Mouse (Mus musculus): Measurements from ENCODE around the gene Gm20388. TPM values are rescaled to one million over a fixed set of nuclear protein-coding genes. Genes with fewer than 3 reads are reported as not detected.

The Gm20388 gene
- total RNA-seq, 2 experiments from 2014 or later, result 10.7 TPM; not detected in 1

- DNase-seq (ENCODE audit: low spot score in 2 of 2), result no peak
Observed at GRCm38 (mm10) chr8:122426145-122426544, 2515.5 kb downstream of the Gm20388 start.

- DNase-seq (ENCODE audit: low spot score in 2 of 2), result no peak
Observed at GRCm38 (mm10) chr8:122427607-122428006, 2517.0 kb downstream of the Gm20388 start.

- no peak for DNase-seq (ENCODE audit: low spot score in 2 of 2)
Observed at GRCm38 (mm10) chr8:122428163-122428562, 2517.5 kb downstream of the Gm20388 start.

GRCm38 (mm10) chr8:122430058-122430636, 2519.5 kb downstream of the Gm20388 start:
- DNase-seq (ENCODE audit: low spot score in 2 of 2), result no peak

GRCm38 (mm10) chr8:122430646-122431045, 2520.0 kb downstream of the Gm20388 start:
- DNase-seq (ENCODE audit: low spot score in 2 of 2), result no peak

- DNase-seq (ENCODE audit: low spot score in 2 of 2), result no peak
Observed at GRCm38 (mm10) chr8:122431694-122432442, 2521.2 kb downstream of the Gm20388 start.

- DNase-seq (ENCODE audit: low spot score in 2 of 2), result no peak
Observed at GRCm38 (mm10) chr8:122432443-122433268, 2522.0 kb downstream of the Gm20388 start, which contains the start of gene Cyba. TSS of gene Cyba (minus strand) at chr8:122432930.

GRCm38 (mm10) chr8:122433269-122433905, 2522.7 kb downstream of the Gm20388 start:
- no peak for DNase-seq (ENCODE audit: low spot score in 2 of 2)

GRCm38 (mm10) chr8:122435375-122435774, 2524.7 kb downstream of the Gm20388 start:
- DNase-seq (ENCODE audit: low spot score in 2 of 2), result no peak

- no peak for DNase-seq (ENCODE audit: low spot score in 2 of 2)
Observed at GRCm38 (mm10) chr8:122436146-122436545, 2525.5 kb downstream of the Gm20388 start.

- no peak for DNase-seq (ENCODE audit: low spot score in 2 of 2)
Observed at GRCm38 (mm10) chr8:122436586-122437125, 2526.0 kb downstream of the Gm20388 start.

- DNase-seq (ENCODE audit: low spot score in 2 of 2), result no peak
Observed at GRCm38 (mm10) chr8:122437708-122438331, 2527.2 kb downstream of the Gm20388 start.

GRCm38 (mm10) chr8:122439336-122439735, 2528.7 kb downstream of the Gm20388 start:
- no peak for DNase-seq (ENCODE audit: low spot score in 2 of 2)

GRCm38 (mm10) chr8:122441326-122441725, 2530.7 kb downstream of the Gm20388 start:
- DNase-seq (ENCODE audit: low spot score in 2 of 2), result no peak

GRCm38 (mm10) chr8:122442356-122442755, 2531.7 kb downstream of the Gm20388 start:
- no peak for DNase-seq (ENCODE audit: low spot score in 2 of 2)

GRCm38 (mm10) chr8:122442781-122443180, 2532.1 kb downstream of the Gm20388 start:
- DNase-seq (ENCODE audit: low spot score in 2 of 2), result no peak

GRCm38 (mm10) chr8:122443262-122444006, 2532.8 kb downstream of the Gm20388 start, which contains the start of gene Mvd:
TSS of gene Mvd (minus strand) at chr8:122443422.
- DNase-seq (ENCODE audit: low spot score in 2 of 2), result peak; percentile 99 to 100

- DNase-seq (ENCODE audit: low spot score in 2 of 2), result peak; percentile 86 to 92
Observed at GRCm38 (mm10) chr8:122444058-122444748, 2533.6 kb downstream of the Gm20388 start.

GRCm38 (mm10) chr8:122445203-122445602, 2534.6 kb downstream of the Gm20388 start:
- DNase-seq (ENCODE audit: low spot score in 2 of 2), result no peak

All from layer of hippocampus, adult 18-20 months (tissue).